Mouse (Mus musculus) right cerebral cortex, postnatal 4 days (tissue): ENCODE data around the gene Polr3b.

Experiments used
- DNase-seq: peaks from one replicate; pipeline ENCODE4 v3.0.0-alpha.2; 2022

Polr3b gene

DNA sequence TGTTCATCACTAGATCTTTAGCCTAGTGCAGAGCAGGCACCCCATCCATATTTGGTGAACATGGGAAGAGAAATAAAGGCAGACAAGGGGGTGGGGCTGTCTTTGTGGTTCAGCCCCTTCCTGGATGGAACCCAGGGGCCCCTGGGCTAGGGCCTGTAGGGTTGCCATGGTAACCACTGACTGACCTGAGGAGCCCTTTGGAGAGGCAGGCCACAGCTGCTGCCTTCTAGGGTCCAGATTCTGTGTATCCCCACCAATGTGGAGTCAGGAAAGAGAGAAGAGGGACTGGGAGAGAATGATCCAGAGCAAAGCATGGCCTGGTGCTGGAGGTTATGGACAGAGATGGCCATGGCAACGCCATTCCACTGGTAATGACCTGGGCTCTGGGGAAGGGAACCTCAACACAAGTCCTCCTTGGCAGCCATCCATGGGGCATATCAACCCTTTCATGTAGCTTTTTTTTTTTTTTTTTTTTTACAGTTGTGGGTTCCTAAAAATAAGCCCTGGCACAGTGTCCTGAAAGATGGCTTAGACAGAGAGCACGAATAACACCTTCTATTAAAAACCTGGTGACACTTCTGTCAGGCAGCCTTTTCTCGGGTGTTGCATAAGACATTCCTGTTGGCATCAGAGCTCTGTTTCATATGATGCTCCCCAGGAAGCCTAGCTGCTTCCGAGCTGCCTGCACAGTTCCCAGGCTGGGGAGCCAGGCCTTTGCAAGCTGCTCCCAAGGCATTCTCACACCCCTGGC is 150.5 kb downstream of the Polr3b start:
- no peak for DNase-seq

- no peak for DNase-seq
Observed at GRCm38 (mm10) chr10:84773889-84774288, 151.8 kb downstream of the Polr3b start.

DNA sequence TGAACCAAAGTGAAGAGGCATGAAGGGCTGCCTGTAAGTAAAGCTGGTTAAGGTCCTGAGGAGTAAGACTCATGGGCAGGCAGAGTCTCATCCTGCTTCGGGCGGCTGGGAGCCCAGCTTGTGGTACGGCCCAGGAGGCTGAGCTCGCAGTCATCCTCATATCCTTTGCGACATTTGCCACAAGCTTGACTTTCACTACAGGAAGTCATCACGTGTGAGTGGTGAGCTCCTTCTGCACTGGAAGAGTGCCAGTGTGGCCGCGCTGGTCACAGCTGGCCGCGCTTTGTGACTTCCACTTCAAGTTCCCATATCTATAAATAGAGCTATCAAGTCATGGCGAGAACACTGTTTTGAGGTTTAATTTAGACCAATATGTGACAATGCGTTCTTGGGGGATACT is 152.5 kb downstream of the Polr3b start:
- DNase-seq = no peak
